Mouse (Mus musculus) left cerebral cortex, adult 9 months (tissue): ENCODE results near the gene Dpf2.

Source experiments
- DNase-seq, 2 experiments: peaks; one replicate each; pipeline ENCODE4 v3.0.0; 2022; ENCODE audit warnings: low spot score in 2 of 2

Dpf2 gene

GRCm38 (mm10) chr19:5937095-5937835 lies 24.5 kb upstream of the Dpf2 start:
- no peak for DNase-seq

- no peak for DNase-seq
These were observed 22.9 kb upstream of the Dpf2 start for GRCm38 (mm10) chr19:5935691-5936090.

- DNase-seq = no peak
These were observed 22.5 kb upstream of the Dpf2 start for GRCm38 (mm10) chr19:5935266-5935665.

DNA sequence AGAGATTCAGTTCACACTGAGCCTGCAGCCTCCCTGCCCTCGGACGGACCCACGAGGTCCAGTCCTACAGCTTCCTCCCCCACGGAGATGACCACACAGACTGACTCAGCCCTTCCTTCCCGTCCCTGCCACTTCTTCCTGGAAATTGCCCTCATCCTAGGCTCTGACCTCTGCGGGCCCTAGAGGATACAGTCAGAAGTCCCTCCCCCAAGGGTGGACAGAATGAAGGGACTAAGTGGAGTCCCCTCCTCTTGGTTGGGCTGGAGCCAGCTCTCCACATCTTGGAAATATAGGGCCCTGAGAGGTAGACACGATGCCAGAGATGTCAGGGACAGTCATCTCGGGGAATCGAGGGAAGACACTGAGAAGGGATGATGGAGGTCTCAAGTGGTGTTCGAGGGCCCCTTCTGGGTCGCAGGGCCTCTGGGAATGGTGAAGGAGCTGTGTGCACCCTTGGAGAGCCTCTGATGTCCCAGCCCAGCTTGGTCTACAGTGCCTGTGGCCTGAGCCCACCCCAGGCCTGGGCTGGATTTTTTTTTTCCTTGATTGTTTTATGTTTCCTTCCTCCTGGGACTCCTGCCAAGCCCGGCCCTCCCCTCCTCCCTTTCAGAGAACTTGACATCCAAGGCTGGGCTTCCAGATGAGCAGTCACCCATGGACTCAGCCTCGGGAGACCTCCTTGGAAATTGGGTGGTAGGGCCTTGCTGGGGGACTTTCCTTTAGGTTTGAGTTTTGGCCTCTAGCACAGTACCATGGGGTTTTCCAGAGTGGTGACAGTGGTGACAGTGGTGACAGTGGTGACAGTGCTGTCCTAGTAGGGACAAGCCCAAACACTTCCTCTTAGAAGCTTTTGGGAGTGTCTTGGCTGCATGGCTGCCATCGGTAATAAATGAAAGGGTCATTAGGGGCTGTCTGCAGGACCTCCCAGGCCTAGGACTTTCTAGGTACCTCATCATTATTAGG lies 17.1 kb upstream of the Dpf2 start:
- DNase-seq = no peak

DNA sequence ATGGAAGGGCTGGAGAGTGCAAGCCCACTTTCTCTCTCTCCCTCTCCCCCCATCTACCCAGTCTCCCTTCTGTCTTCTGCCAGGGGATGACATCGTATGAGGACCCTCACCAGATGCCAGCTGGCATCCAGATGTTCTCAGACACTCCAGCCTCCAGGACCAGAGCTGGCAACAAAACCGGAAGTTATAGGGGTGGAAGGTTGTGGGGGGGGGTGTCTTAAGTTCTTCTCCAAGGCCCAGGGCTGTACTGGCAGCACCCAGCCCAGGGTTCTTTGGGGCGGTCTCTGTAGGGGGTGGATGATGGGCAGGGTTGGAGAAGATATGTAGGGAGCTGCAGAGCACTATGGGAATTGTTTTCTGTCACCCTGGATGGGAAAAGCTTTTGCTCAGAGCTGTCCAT lies 15.7 kb upstream of the Dpf2 start:
- DNase-seq = no peak

- DNase-seq = no peak
These were observed 15.3 kb upstream of the Dpf2 start for GRCm38 (mm10) chr19:5928104-5928503.

- DNase-seq = no peak
These were observed 14.7 kb upstream of the Dpf2 start for GRCm38 (mm10) chr19:5927532-5927931.

- no peak for DNase-seq
These were observed 14.2 kb upstream of the Dpf2 start for GRCm38 (mm10) chr19:5927026-5927425.

- DNase-seq = no peak
These were observed 12.6 kb upstream of the Dpf2 start for GRCm38 (mm10) chr19:5925311-5925855.

DNA sequence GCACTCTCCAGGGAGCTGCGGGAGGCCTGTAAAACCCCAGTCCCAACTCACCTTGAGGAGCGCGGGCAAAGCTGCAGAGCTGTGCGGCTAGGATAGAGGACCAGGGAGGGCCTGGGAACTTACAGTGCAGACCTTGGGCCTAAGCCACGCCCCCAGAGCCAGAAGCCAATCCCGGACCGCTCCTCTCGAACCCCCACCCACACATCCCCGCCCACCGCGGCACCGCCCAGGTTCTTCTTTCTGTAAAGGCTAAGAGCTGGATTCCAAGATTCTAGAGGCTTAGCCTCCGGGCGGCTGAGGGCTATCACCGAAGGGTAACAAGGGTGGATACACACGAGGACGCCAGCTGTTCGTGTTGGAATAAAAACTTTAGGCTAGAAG lies 11.9 kb upstream of the Dpf2 start, which contains the start of gene Cdc42ep2:
Cdc42ep2 (minus strand) TSS at position 104 of the 381 bp plus-strand sequence.
- DNase-seq = peak; percentile 66 to 91

DNA sequence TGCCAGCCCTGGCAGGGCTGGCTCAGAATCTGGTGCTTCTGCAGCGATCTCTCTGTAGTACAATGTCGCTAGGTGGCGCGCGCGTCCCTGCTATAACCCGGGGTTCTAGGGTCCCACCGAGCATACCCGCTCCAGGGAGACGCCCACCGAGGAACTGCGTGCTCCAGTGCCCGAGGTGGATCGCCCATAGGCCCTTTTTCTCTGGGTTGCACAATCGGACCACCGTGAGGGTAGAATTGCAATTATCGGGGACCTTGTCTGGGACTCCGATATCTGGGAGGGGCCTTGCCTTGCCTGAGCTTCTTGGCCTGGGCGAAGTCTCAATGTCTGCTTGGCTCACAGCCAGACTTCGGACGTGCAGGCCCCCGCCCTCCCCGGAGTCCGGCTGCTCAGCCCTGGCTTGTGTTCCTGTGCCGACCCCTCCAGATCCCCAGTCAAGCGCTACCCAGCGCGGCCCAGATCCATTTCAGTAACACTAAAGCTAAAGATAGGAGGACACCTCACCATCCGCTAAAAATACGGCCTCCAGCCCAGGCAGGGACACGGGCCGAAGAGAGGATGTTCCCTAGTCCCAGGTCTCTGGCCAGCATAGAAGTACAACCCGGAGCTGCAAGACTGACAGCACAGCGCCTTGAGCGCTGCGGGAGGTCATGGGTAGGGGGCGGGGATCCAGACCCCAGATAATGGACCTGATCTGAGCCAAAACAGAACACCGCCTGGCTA lies 11.3 kb upstream of the Dpf2 start:
- peak in 1 of 2 experiments; percentile 89 for DNase-seq

- DNase-seq = no peak
These were observed 10.2 kb upstream of the Dpf2 start for GRCm38 (mm10) chr19:5922963-5923362.

DNA sequence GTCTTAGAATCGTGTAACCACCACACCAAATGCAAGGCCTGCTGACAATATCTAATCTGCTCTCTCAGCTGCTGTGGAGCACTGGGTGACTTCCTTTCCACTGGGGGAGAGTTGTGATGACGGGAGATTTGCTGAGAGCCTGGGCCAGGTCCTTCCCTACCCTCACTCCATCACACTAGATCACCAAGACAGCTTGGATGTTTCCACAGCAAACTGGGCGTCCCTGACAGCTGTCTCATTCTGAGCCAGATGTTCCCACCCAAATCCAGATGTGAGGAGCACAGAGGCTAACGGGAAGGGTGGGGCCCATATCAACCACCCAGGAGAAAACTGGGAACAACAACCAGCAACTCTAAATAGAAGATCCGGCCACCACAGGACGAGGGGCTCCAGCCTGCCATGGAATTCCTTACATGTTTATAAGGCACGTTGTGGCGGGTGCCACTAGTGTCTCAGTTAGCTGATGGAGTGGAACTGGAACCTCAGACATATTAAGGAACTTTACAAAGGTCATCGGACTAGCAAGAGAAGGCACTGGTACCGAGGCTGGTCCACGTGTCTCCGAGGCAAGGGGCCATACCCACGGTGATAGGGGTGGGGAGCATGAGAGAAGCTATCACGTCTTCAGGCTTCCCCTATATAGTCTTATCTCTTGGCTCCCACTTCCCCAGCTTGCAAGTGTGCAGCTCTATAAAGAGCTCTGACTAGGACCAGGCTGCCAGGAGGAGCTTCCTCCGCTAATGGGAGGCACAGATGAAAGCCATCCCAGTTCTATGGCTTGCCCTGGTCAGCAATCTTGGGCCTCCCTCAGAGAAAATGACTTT lies 9.5 kb upstream of the Dpf2 start:
- no peak for DNase-seq

DNA sequence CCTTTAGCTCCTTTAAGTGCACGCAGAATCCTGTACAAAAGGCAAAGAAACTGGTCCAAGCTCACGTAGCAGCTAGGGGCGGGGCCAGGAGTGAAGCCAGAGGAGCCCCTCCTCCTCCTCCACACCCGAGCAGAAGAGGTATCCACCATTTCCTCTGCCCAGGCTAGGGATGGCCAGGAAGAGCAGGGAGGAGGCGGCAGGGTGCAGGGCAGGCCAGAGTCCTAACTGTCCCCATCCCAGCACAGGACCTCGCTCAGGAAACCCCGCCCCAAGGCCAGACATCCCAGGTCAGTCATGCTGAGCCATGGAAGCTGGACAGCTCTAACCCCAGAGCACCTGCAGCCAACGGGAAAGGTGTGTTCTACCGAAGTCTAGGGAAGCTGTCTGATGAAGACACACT lies 8.9 kb upstream of the Dpf2 start:
- DNase-seq = no peak

GRCm38 (mm10) chr19:5912103-5913006 lies 455 bp downstream of the Dpf2 start:
- DNase-seq = peak; percentile 96 to 99

- no peak for DNase-seq
These were observed 1.2 kb downstream of the Dpf2 start for GRCm38 (mm10) chr19:5911430-5912102.

DNA sequence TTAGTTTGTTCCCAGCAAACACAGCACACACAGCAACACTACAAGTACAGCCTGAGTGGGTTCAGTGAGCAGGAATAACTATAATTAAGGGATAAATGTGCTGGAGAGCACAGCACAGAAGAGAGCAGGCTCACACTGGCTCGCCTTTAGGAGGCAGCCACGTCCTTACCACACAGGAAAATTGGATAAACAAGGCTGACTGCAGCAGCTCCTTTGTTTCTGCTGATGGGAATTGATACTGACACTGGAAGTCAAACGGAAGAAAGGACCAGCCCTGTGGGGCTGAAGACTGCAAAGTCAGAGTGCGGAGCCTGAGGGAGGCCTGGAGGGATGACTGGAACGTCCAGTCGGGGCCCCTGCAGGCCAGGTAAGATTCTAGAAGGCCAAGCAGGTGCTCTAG lies 2.6 kb downstream of the Dpf2 start:
- no peak for DNase-seq

- DNase-seq = no peak
These were observed 5.5 kb downstream of the Dpf2 start for GRCm38 (mm10) chr19:5907275-5907674.

DNA sequence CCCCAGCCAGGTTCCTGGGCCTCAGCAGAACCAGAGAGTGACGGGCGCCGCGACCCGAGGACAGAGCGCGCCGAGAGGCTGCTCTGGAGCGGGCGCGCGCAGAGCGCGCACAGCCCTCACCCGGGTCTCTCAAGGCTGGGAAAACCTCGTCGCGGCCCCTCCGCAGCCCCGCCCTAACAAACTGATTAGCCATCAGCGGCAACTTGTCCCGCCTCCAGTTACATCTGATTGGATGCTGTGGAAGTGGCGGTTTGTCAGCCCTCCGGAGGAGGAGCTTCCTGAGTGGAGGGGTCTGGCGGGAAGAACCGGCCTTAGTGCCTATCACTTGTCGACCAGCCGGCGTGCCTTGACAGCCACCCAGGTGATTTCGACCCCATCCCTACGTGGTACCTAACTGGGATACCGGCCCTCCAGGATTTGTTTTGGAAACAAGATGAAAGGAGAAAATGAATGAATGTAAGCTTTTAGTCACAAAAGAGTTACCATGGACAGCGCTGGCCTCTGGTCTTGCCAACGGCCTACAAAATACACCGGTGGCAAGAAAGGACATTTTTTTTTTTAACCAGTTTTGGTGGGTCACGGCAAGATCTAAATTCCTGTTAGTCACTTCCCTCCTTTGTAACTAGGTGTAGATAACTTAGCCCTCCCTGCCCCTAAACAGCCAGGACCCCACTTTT lies 18.7 kb downstream of the Dpf2 start, which contains the start of gene Tigd3:
Tigd3 (minus strand) TSS at position 148 of the 677 bp plus-strand sequence.
- DNase-seq = peak; percentile 88 to 96
